In the genomic region with DNA sequence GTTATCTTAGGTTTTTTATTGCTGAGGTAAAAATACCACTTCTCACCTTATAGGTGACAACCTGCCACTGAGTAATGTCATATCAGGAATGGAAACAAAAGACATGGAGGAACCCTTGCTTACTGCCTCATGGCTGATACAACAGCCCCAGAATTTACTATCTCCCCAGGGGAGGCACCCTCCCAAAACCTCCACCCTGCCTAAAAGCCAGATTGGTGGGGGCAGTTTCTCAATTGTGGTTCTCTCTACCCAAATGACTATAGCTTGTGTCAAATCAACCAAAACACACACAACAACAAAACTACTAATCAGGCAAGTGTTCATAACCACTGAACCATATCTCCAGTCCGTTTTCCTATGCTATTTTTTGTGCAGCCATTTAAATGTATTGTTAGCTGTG, we compare ENCODE assay signal across 9 mouse cellular contexts. TPM values are rescaled to one million over a fixed set of nuclear protein-coding genes. Genes with fewer than 3 reads are reported as not detected.
DNase-seq lines count a peak whose midpoint lies in the region; ATAC-seq and TF ChIP-seq lines count a peak whose summit lies in the region.
"Had no signal": no experiment of that assay in that cellular context is flagged by ENCODE, and none has a peak within 500 bp of the region (broad histone marks: within the 10 kb centered on the region; RNA-seq: fewer than 3 reads in every experiment).

No protein-coding gene starts in this region.

- peak overlapping the region; percentile 78 for H3K4me2 ChIP-seq in hindbrain, postnatal 0 days (ENCODE audit: low read depth, low read length)
- H3K4me2 ChIP-seq in midbrain, embryonic 13.5 days (replicated peaks), result peak overlapping the region; percentile 65

- no peak for ATAC-seq in hindbrain, postnatal 0 days
- no peak for ATAC-seq in midbrain, embryonic 13.5 days

- no peaks in the 10 kb centered on the region for H3K36me3 ChIP-seq in kidney, adult 2 months (ENCODE audit: control insufficient read depth, insufficient read depth, low read length)
- peaks cover 9% of the 10 kb centered on the region; the same call in 1 of the 2 replicates for H3K36me3 ChIP-seq in hindbrain, postnatal 0 days (ENCODE audit: insufficient read depth, low read length)
- peaks cover 14% of the 10 kb centered on the region for H3K36me3 ChIP-seq in midbrain, embryonic 13.5 days

- H3K4me3 ChIP-seq in kidney, adult 2 months (ENCODE audit: insufficient read depth, low read depth, low read length), result peak overlapping the region; percentile 100
- peak overlapping the region; percentile 90 for H3K4me3 ChIP-seq in brown adipose tissue, adult 24 weeks (ENCODE audit: insufficient read depth, low read depth, low read length)
- peak overlapping the region; percentile 91 for H3K4me3 ChIP-seq in hindbrain, postnatal 0 days (ENCODE audit: low read length)
- H3K4me3 ChIP-seq in midbrain, embryonic 13.5 days (replicated peaks), result peak overlapping the region; percentile 86

- H3K9ac ChIP-seq in hindbrain, postnatal 0 days (replicated peaks; ENCODE audit: low read length), result peak overlapping the region; percentile 97
- peak overlapping the region; percentile 92 for H3K9ac ChIP-seq in midbrain, embryonic 13.5 days (replicated peaks)

- H3K4me1 ChIP-seq in kidney, adult 2 months (ENCODE audit: control insufficient read depth, insufficient read depth, low read length), result peaks cover 7% of the 10 kb centered on the region; the same call in 1 of the 2 replicates
- peaks cover 3% of the 10 kb centered on the region; the same call in 1 of the 2 replicates for H3K4me1 ChIP-seq in brown adipose tissue, adult 24 weeks (ENCODE audit: control insufficient read depth, insufficient read depth, insufficient read length, low read length)
- peaks cover 9% of the 10 kb centered on the region for H3K4me1 ChIP-seq in hindbrain, postnatal 0 days (ENCODE audit: insufficient read depth, low read length)
- H3K4me1 ChIP-seq in midbrain, embryonic 13.5 days (replicated peaks), result peaks cover 23% of the 10 kb centered on the region

- 33% methylated on average over 1 of the region's 1 CpGs for WGBS in kidney, adult 2 months
- WGBS in hindbrain, postnatal 0 days, result 36% methylated on average over 1 of the region's 1 CpGs
- WGBS in midbrain, embryonic 13.5 days, result 40% methylated on average over 1 of the region's 1 CpGs

- H3K27ac ChIP-seq in kidney, adult 2 months (ENCODE audit: insufficient read depth, low read depth, low read length), result no peak overlapping the region
- H3K27ac ChIP-seq in brown adipose tissue, adult 24 weeks (replicated peaks; ENCODE audit: low read depth, low read length), result no peak overlapping the region
- H3K27ac ChIP-seq in hindbrain, postnatal 0 days, result peak overlapping the region; percentile 97
- peak overlapping the region; percentile 97 for H3K27ac ChIP-seq in midbrain, embryonic 13.5 days

- no peak for TF ChIP-seq POLR2A in kidney, adult 2 months (IDR thresholded peaks at IDR 0.05; ENCODE audit: low read depth, low read length)

- no peak for DNase-seq in kidney, adult 2 months
- DNase-seq in kidney, postnatal 14 days, result no peak
- DNase-seq in hindbrain, postnatal 0 days (ENCODE audit: low spot score), result no peak
- DNase-seq in Muller cell, postnatal 12 days (ENCODE audit: inconsistent ontology term), result no peak
- no peak for DNase-seq in layer of hippocampus, adult 11-12 months (ENCODE audit: low spot score)
- DNase-seq in cerebellum, adult 11-12 months, result no peak

- H3K27me3 ChIP-seq in kidney, adult 2 months (replicated peaks; ENCODE audit: control insufficient read depth, insufficient read depth, low read length), result no peaks in the 10 kb centered on the region
- H3K27me3 ChIP-seq in hindbrain, postnatal 0 days (ENCODE audit: insufficient read depth, low read length), result no peaks in the 10 kb centered on the region
- no peaks in the 10 kb centered on the region for H3K27me3 ChIP-seq in midbrain, embryonic 13.5 days
- H3K27me3 ChIP-seq: Patski had no signal

- no peaks in the 10 kb centered on the region for H3K9me3 ChIP-seq in hindbrain, postnatal 0 days (ENCODE audit: low read length)
- H3K9me3 ChIP-seq in midbrain, embryonic 13.5 days, result no peaks in the 10 kb centered on the region

- TF ChIP-seq CTCF in kidney, adult 2 months (conservative IDR thresholded peaks at IDR 0.05; ENCODE audit: insufficient read depth, insufficient read length, low read depth, low read length), result no peak
- TF ChIP-seq CTCF in hindbrain, postnatal 0 days (IDR thresholded peaks at IDR 0.05; ENCODE audit: low read depth), result no peak

RNA-seq across cellular contexts. Expression of a gene that starts 0.6 kb away (rescaled TPM):
- 84.3 and 87.6 TPM in 2 replicates for polyA plus RNA-seq in kidney, adult 2 months (2012; rRNA removed)
- 32.4 and 35.7 TPM in 2 replicates for polyA plus RNA-seq in brown adipose tissue, adult 24 weeks (2012; ENCODE audit: insufficient read depth, insufficient read length, missing spikeins)
- total RNA-seq in hindbrain, postnatal 0 days (2014; rRNA removed), result 133 and 211 TPM in 2 replicates
- 125 and 136 TPM in 2 replicates for polyA plus RNA-seq in hindbrain, postnatal 0 days (2015; fragmentation: Nextera tagmentation; extraction: Ambion mirVana)
- polyA plus RNA-seq in midbrain, embryonic 13.5 days (2015; fragmentation: Nextera tagmentation; extraction: Ambion mirVana), result 221 and 223 TPM in 2 replicates

RNA-seq across cellular contexts. Expression of a gene that starts 0.7 kb away (rescaled TPM):
- 12.0 and 12.2 TPM in 2 replicates for polyA plus RNA-seq in kidney, adult 2 months (2012; rRNA removed)
- polyA plus RNA-seq in brown adipose tissue, adult 24 weeks (2012; ENCODE audit: insufficient read depth, insufficient read length, missing spikeins), result 11.5 and 18.0 TPM in 2 replicates
- total RNA-seq in hindbrain, postnatal 0 days (2014; rRNA removed), result 26.2 and 32.0 TPM in 2 replicates
- 58.0 and 59.5 TPM in 2 replicates for polyA plus RNA-seq in hindbrain, postnatal 0 days (2015; fragmentation: Nextera tagmentation; extraction: Ambion mirVana)
- polyA plus RNA-seq in midbrain, embryonic 13.5 days (2015; fragmentation: Nextera tagmentation; extraction: Ambion mirVana), result 153 and 167 TPM in 2 replicates

Comparison
In these comparisons a context has a peak if more than half of its experiments do, and no peak if none do; other contexts are left out.
1. H3K27ac ChIP-seq: peak in hindbrain, postnatal 0 days (single experiment) and midbrain, embryonic 13.5 days (single experiment); none in kidney, adult 2 months (single experiment) and brown adipose tissue, adult 24 weeks (single experiment).
2. Peak in every context shown above with its lines, with median percentiles within 50 percentile points of each other: H3K4me3 ChIP-seq.